Mouse (Mus musculus) bone marrow, adult 2 months (tissue): ENCODE measurements around the gene H1f0. TPM values are rescaled to one million over a fixed set of nuclear protein-coding genes. Genes with fewer than 3 reads are reported as not detected.

Source experiments
- H3K27ac ChIP-seq: fragments of 200-500 bp; 2 replicates; pipeline ENCODE4 v1.5.1; 2012; ENCODE audit warnings: low read depth, mild to moderate bottlenecking, control low read depth, inconsistent platforms, low read length; ENCODE audit not compliant: control insufficient read depth, poor library complexity, insufficient read depth
- H3K4me1 ChIP-seq: fragments of 200-500 bp; 2 replicates; pipeline ENCODE4 v1.6.1; 2011; ENCODE audit warnings: low read length; ENCODE audit not compliant: control insufficient read depth, insufficient read depth
- H3K4me3 ChIP-seq: fragments of 200-500 bp; replicated peaks from 2 replicates; pipeline ENCODE3; 2011; ENCODE audit warnings: mild to moderate bottlenecking, low read depth, low read length, control low read depth; ENCODE audit not compliant: control insufficient read depth
- CTCF ChIP-seq: fragments of 200-500 bp; IDR thresholded peaks from 2 replicates; pipeline ENCODE4 v1.5.1; 2011; ENCODE audit warnings: low read length, control low read depth; ENCODE audit not compliant: control insufficient read depth, insufficient read depth
- POLR2A ChIP-seq: fragments of 200-500 bp; IDR thresholded peaks from 2 replicates; pipeline ENCODE4 v1.6.1; 2011; ENCODE audit warnings: low read depth, mild to moderate bottlenecking, control low read depth, low read length, borderline replicate concordance; ENCODE audit not compliant: control insufficient read depth
- WGBS: fragments of 180-500 bp; shearing (Covaris S2); methylation state at CpG from one replicate; pipeline ENCODE4 v1.1.7; 2018; 5-methylcytosine and 5-hydroxymethylcytosine counted together
- polyA plus RNA-seq: library from polyadenylated mRNA; stranded (reverse); fragments of >200 nt; gene quantifications from 2 replicates; pipeline ENCODE4 v1.2.4, GENCODE M21; 2011; ENCODE audit warnings: low replicate concordance; ENCODE audit not compliant: missing spikeins, insufficient read depth, insufficient read length

Gene H1f0
- polyA plus RNA-seq, 1 experiment: 30.4 TPM

- 26% methylated on average over 15 of the region's 15 CpGs for WGBS
- no peak for TF ChIP-seq POLR2A
- TF ChIP-seq CTCF: no peak
- Histone ChIP-seq H3K4me1 (no peaks in the 10 kb centered on the region; the same call in 1 of the 2 replicates), H3K4me3 (peak overlapping the region; percentile 93), H3K27ac (0 out of 2 replicates have a peak overlapping the region, but pooled peaks have one; percentile 9)
Observed at GRCm38 (mm10) chr15:79075658-79076365, 47.6 kb downstream of the H1f0 start.

GRCm38 (mm10) chr15:79079567-79079966 lies 51.3 kb downstream of the H1f0 start:
- WGBS: 95% methylated on average over 7 of the region's 7 CpGs
- Histone ChIP-seq H3K4me3 (no peak overlapping the region), H3K4me1 (no peaks in the 10 kb centered on the region; the same call in 1 of the 2 replicates), H3K27ac (no peak overlapping the region)
- TF ChIP-seq CTCF (no peak), POLR2A (no peak)

Other genes starting within 250 kb of the H1f0 start
- 11.3 and 20.8 TPM in 2 replicates for gene Card10, start 225.4 kb upstream of the H1f0 start, polyA plus RNA-seq
- gene Cdc42ep1, start 185.8 kb upstream of the H1f0 start, polyA plus RNA-seq: 6.6 and 9.4 TPM in 2 replicates
- not detected in 2 replicates for gene Lgals2, start 172.9 kb upstream of the H1f0 start, polyA plus RNA-seq
- 25.8 and 55.3 TPM in 2 replicates for gene Gga1, start 151.3 kb upstream of the H1f0 start, polyA plus RNA-seq
- gene Gm49510, start 128.8 kb upstream of the H1f0 start, polyA plus RNA-seq: not detected in 2 replicates
- gene Sh3bp1, start 128.7 kb upstream of the H1f0 start, polyA plus RNA-seq: 18.9 and 63.2 TPM in 2 replicates
- 5.7 and 8.0 TPM in 2 replicates for gene Pdxp, start 114.5 kb upstream of the H1f0 start, polyA plus RNA-seq
- 75.3 and 222 TPM in 2 replicates for gene Lgals1, start 101.7 kb upstream of the H1f0 start, polyA plus RNA-seq
- 14.6 and 30.5 TPM in 2 replicates for gene Nol12, start 93.5 kb upstream of the H1f0 start, polyA plus RNA-seq
- 17.0 and 32.9 TPM in 2 replicates for gene Triobp, start 80.7 kb upstream of the H1f0 start, polyA plus RNA-seq
- not detected in 2 replicates for gene Galr3, start 13.4 kb downstream of the H1f0 start, polyA plus RNA-seq
- 27.1 and 43.4 TPM in 2 replicates for gene Ankrd54, start 34.4 kb downstream of the H1f0 start, polyA plus RNA-seq
- 60.7 and 112 TPM in 2 replicates for gene Eif3l, start 46.7 kb downstream of the H1f0 start, polyA plus RNA-seq
- gene Micall1, start 80.4 kb downstream of the H1f0 start, polyA plus RNA-seq: 4.8 and 20.7 TPM in 2 replicates
- gene Polr2f, start 112.6 kb downstream of the H1f0 start, polyA plus RNA-seq: 72.8 and 74.0 TPM in 2 replicates
- gene 1700088E04Rik, start 112.8 kb downstream of the H1f0 start, polyA plus RNA-seq: not detected in 2 replicates
- gene Sox10, start 136.8 kb downstream of the H1f0 start, polyA plus RNA-seq: not detected in 2 replicates
- 6.2 and 13.6 TPM in 2 replicates for gene Pick1, start 200.7 kb downstream of the H1f0 start, polyA plus RNA-seq
- not detected in 2 replicates for gene Gm49486, start 200.9 kb downstream of the H1f0 start, polyA plus RNA-seq
- gene Slc16a8, start 226.3 kb downstream of the H1f0 start, polyA plus RNA-seq: not detected in 2 replicates